Mouse (Mus musculus) subcutaneous adipose tissue, adult 2 months (tissue): ENCODE results near the gene Ttc26. TPM values are rescaled to one million over a fixed set of nuclear protein-coding genes. Genes with fewer than 3 reads are reported as not detected.

Experiments
- polyA plus RNA-seq: library from polyadenylated mRNA; depleted of rRNA; stranded (reverse); fragments of >200 nt; gene quantifications from 2 replicates; pipeline ENCODE4 v1.2.3, GENCODE M21; 2012; ENCODE audit warnings: low replicate concordance; rRNA removed

The Ttc26 gene
- 0.44 and 2.6 TPM in 2 replicates for polyA plus RNA-seq

GRCm38 (mm10) chr6:38381129-38381771 is at the start of gene Ttc26:
Gene Ttc26, plus strand, starts transcription at chr6:38381469.

GRCm38 (mm10) chr6:38353811-38354722 is 27.2 kb upstream of the Ttc26 start, which contains the start of gene Zc3hav1:
Gene Zc3hav1, minus strand, starts transcription at chr6:38354603.

GRCm38 (mm10) chr6:38433261-38434033 is 52.2 kb downstream of the Ttc26 start, which contains the start of gene Ubn2:
Gene Ubn2, plus strand, starts transcription at chr6:38433950.

Other genes starting within 250 kb of the Ttc26 start
- 1.3 and 18.8 TPM in 2 replicates for gene D630045J12Rik, start 127.5 kb upstream of the Ttc26 start, polyA plus RNA-seq
- 2.1 and 13.0 TPM in 2 replicates for gene Zc3hav1l, start 82.2 kb upstream of the Ttc26 start, polyA plus RNA-seq
- 18.8 and 34.7 TPM in 2 replicates for gene Zc3hav1, start 26.9 kb upstream of the Ttc26 start, polyA plus RNA-seq
- 5.8 and 12.3 TPM in 2 replicates for gene Ubn2, start 52.5 kb downstream of the Ttc26 start, polyA plus RNA-seq
- 167 and 239 TPM in 2 replicates for gene Fmc1, start 152.0 kb downstream of the Ttc26 start, polyA plus RNA-seq
- 24.4 and 30.4 TPM in 2 replicates for gene Luc7l2, start 169.9 kb downstream of the Ttc26 start, polyA plus RNA-seq